Mouse (Mus musculus) neural tube, embryonic 11.5 days (tissue): ENCODE results near the gene Kirrel2. TPM values are rescaled to one million over a fixed set of nuclear protein-coding genes. Genes with fewer than 3 reads are reported as not detected.

Experiments
- ATAC-seq: fragments of 200-750 bp; cut with Nextera tagmentation; 2 replicates; pipeline ENCODE4 v1.8.0; 2017; ENCODE audit warnings: moderate number of reproducible peaks, mild to moderate bottlenecking, moderate TSS enrichment, moderate library complexity; ENCODE audit not compliant: insufficient read depth, low FRiP score, low TSS enrichment
- DNase-seq: peaks from one replicate; pipeline ENCODE4 v3.0.0-alpha.2; 2015; ENCODE audit warnings: low spot score
- H3K27ac ChIP-seq: fragments of 300-500 bp; sonication (generic); 2 replicates; pipeline ENCODE4 v1.5.1; 2014; ENCODE audit warnings: low read depth, mild to moderate bottlenecking, low read length
- H3K27me3 ChIP-seq: fragments of 300-500 bp; sonication (generic); 2 replicates; pipeline ENCODE4 v1.6.1; 2014; ENCODE audit warnings: mild to moderate bottlenecking, low read length, mixed read lengths; ENCODE audit not compliant: control insufficient read depth, insufficient read depth
- H3K36me3 ChIP-seq: fragments of 300-500 bp; sonication (generic); 2 replicates; pipeline ENCODE4 v1.6.1; 2014; ENCODE audit warnings: mild to moderate bottlenecking, low read length, moderate library complexity, mixed read lengths; ENCODE audit not compliant: control insufficient read depth, insufficient read depth
- H3K4me1 ChIP-seq: fragments of 300-500 bp; sonication (generic); 2 replicates; pipeline ENCODE4 v1.6.1; 2014; ENCODE audit warnings: low read length, mixed read lengths; ENCODE audit not compliant: control insufficient read depth, insufficient read depth
- H3K4me2 ChIP-seq: fragments of 300-500 bp; sonication (generic); 2 replicates; pipeline ENCODE4 v1.6.1; 2014; ENCODE audit warnings: low read depth, mild to moderate bottlenecking, moderate library complexity
- H3K4me3 ChIP-seq: fragments of 300-500 bp; sonication (generic); 2 replicates; pipeline ENCODE4 v1.5.1; 2014; ENCODE audit warnings: low read depth, low read length
- H3K9ac ChIP-seq: fragments of 300-500 bp; sonication (generic); 2 replicates; pipeline ENCODE4 v1.6.1; 2014; ENCODE audit warnings: mild to moderate bottlenecking, low read length
- H3K9me3 ChIP-seq: fragments of 300-500 bp; sonication (generic); 2 replicates; pipeline ENCODE4 v1.6.1; 2016; ENCODE audit warnings: low read length; ENCODE audit not compliant: control insufficient read depth
- WGBS: fragments of 180-500 bp; shearing (Covaris S2); extraction: QIAGEN DNeasy Blood & Tissue Kit; methylation state at CpG from one replicate; pipeline ENCODE4 v1.1.7; 2014; 5-methylcytosine and 5-hydroxymethylcytosine counted together
- polyA plus RNA-seq: library from polyadenylated mRNA; unstranded; fragments of >200 nt; fragmentation: Nextera tagmentation; extraction: Ambion mirVana; gene quantifications from 2 replicates; pipeline ENCODE4 v1.2.1, GENCODE M21; 2014

The Kirrel2 gene
- polyA plus RNA-seq, 1 experiment from 2014 or later: 19.0 TPM

GRCm38 (mm10) chr7:30413596-30413995 lies 43.9 kb downstream of the Kirrel2 start, which contains the start of gene Tyrobp:
Tyrobp (plus strand) TSS chr7:30413760.
- H3K36me3 ChIP-seq: no peaks in the 10 kb centered on the region
- 71% methylated on average over 5 of the region's 5 CpGs for WGBS
- H3K27me3 ChIP-seq: no peaks in the 10 kb centered on the region
- DNase-seq (no peak), ATAC-seq (no peak)
- no peak within 1 kb of the TSS for H3K9ac ChIP-seq
- no peak within 1 kb of the TSS for H3K4me2 ChIP-seq
- H3K9me3 ChIP-seq: no peaks in the 10 kb centered on the region
- no peak within 1 kb of the TSS for H3K4me3 ChIP-seq
- no peak within 1 kb of the TSS for H3K27ac ChIP-seq
- no peaks in the 10 kb centered on the region for H3K4me1 ChIP-seq

- no peak for DNase-seq
- Histone ChIP-seq H3K27ac (no peak overlapping the region), H3K4me3 (no peak overlapping the region), H3K4me1 (no peaks in the 10 kb centered on the region), H3K36me3 (no peaks in the 10 kb centered on the region), H3K27me3 (no peaks in the 10 kb centered on the region), H3K4me2 (no peak overlapping the region), H3K9ac (no peak overlapping the region), H3K9me3 (no peaks in the 10 kb centered on the region)
- WGBS: 65% methylated on average over 4 of the region's 4 CpGs
- no peak for ATAC-seq
Measured at GRCm38 (mm10) chr7:30412735-30413147, 44.7 kb downstream of the Kirrel2 start.

DNA sequence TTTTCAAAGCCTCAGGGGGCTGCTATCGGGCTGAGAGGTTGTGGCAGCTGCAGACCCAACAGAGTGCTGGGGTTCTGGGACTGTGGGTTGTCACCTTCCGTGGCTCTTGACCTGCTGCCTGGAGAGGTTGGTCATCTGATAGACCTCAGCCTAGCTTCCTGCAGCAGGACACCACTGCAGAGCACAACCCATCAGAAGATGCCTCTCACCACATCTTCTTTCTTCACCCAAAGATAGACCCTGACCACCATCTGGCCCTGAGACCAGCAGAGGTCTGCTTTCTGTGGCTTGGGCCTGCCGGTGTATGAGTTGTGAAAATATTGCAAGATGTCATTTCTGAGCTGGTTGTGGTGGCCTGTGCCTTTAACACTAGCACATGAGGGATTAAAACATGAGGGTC lies 46.5 kb downstream of the Kirrel2 start:
- H3K9ac ChIP-seq: no peak overlapping the region
- ATAC-seq: no peak
- 74% methylated on average over 3 of the region's 3 CpGs for WGBS

DNA sequence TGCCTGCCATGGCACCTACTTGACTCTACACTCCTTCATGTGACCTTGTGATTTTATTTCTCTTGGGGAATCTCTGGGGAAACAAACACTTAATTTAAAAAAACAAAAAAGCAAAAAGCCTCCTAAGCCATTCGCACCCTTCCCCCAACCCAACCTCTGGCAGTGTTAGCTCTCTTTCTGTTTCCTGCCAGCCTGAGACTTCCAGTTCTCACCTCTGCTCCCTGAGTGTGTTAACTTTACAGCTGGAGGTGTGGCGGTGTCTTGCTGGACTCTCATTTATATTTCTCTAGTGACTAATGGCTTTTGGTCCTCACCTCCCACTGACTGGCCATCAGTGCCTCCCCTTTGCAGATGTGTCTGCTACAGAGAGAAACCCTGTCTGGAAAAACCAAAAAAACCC lies 47.7 kb downstream of the Kirrel2 start:
- no peak overlapping the region for H3K4me3 ChIP-seq
- no peaks in the 10 kb centered on the region for H3K4me1 ChIP-seq
- DNase-seq: no peak
- H3K36me3 ChIP-seq: no peaks in the 10 kb centered on the region
- 40% methylated on average over 2 of the region's 2 CpGs for WGBS
- no peak overlapping the region for H3K9ac ChIP-seq
- no peak overlapping the region for H3K4me2 ChIP-seq
- no peak overlapping the region for H3K27ac ChIP-seq
- ATAC-seq: no peak
- H3K27me3 ChIP-seq: no peaks in the 10 kb centered on the region
- H3K9me3 ChIP-seq: no peaks in the 10 kb centered on the region

More for the DNA sequence above, 46.5 kb downstream of the Kirrel2 start:
- Histone ChIP-seq H3K27ac (no peak overlapping the region), H3K27me3 (no peaks in the 10 kb centered on the region), H3K9me3 (no peaks in the 10 kb centered on the region), H3K4me2 (no peak overlapping the region), H3K4me1 (no peaks in the 10 kb centered on the region), H3K4me3 (no peak overlapping the region), H3K36me3 (no peaks in the 10 kb centered on the region)
- no peak for DNase-seq

- WGBS: 79% methylated on average over 3 of the region's 3 CpGs
- H3K27ac ChIP-seq: no peak overlapping the region
- ATAC-seq: no peak
- no peak for DNase-seq
- H3K27me3 ChIP-seq: no peaks in the 10 kb centered on the region
- no peak overlapping the region for H3K9ac ChIP-seq
- no peak overlapping the region for H3K4me2 ChIP-seq
- H3K36me3 ChIP-seq: no peaks in the 10 kb centered on the region
- H3K9me3 ChIP-seq: no peaks in the 10 kb centered on the region
- no peaks in the 10 kb centered on the region for H3K4me1 ChIP-seq
- no peak overlapping the region for H3K4me3 ChIP-seq
Measured at GRCm38 (mm10) chr7:30408639-30409038, 48.9 kb downstream of the Kirrel2 start.

DNA sequence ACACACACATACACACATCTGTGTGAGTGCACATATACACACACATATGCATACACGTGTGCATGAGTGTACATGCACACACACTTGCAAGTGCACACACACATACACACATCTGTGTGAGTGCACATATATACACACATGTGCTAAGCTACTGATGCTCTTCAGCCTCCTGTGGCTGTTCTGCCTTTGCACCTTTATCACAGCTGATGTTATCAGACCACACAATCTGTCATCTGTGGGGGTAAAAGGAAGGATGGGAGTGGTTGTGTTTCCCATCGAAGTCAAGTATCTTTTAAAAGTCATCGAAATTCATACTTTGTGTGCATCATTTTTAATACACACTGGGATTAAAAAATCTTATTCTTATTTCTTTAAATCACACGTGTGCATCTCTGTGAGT lies 55.1 kb downstream of the Kirrel2 start:
- no peak for ATAC-seq
- H3K4me2 ChIP-seq: no peak overlapping the region
- no peak overlapping the region for H3K27ac ChIP-seq
- H3K27me3 ChIP-seq: no peaks in the 10 kb centered on the region
- 76% methylated on average over 4 of the region's 4 CpGs for WGBS
- H3K9me3 ChIP-seq: no peaks in the 10 kb centered on the region
- H3K4me1 ChIP-seq: peaks cover 4% of the 10 kb centered on the region; the same call in 1 of the 2 replicates
- no peak overlapping the region for H3K4me3 ChIP-seq
- no peak for DNase-seq
- no peaks in the 10 kb centered on the region for H3K36me3 ChIP-seq
- no peak overlapping the region for H3K9ac ChIP-seq

DNA sequence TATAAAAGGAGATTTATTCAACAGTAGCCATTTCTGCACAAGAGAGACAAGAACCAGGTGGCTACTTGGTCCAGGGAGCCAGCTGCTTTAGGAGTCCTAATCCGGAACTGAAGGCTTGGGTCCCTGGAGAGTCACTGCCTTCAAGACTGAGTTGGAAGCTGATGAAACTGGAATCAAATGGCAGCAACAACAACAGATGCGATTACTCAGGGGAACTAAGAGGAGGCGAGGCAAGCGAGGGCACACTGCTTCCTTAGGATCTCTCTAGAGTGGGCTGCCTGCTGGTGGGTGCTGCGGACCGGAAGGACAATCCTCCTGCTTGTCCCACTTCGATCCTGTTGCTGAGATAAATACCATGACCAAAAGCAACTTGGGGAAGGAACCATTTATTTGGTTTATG lies 57.8 kb downstream of the Kirrel2 start:
- Histone ChIP-seq H3K27me3 (no peaks in the 10 kb centered on the region), H3K9ac (no peak overlapping the region), H3K4me2 (no peak overlapping the region), H3K4me1 (peaks cover 4% of the 10 kb centered on the region; the same call in 1 of the 2 replicates), H3K4me3 (no peak overlapping the region), H3K36me3 (no peaks in the 10 kb centered on the region), H3K27ac (no peak overlapping the region), H3K9me3 (no peaks in the 10 kb centered on the region)
- DNase-seq (no peak), ATAC-seq (no peak)
- 48% methylated on average over 7 of the region's 7 CpGs for WGBS

Other genes with a start within 250 kb of the Kirrel2 start
- 179 and 195 TPM in 2 replicates for gene Polr2i, start 225.7 kb downstream of the Kirrel2 start, polyA plus RNA-seq
- 268 and 302 TPM in 2 replicates for gene Tbcb, start 225.4 kb downstream of the Kirrel2 start, polyA plus RNA-seq
- not detected in 2 replicates for gene Ovol3, start 222.0 kb downstream of the Kirrel2 start, polyA plus RNA-seq
- gene Thap8, start 177.6 kb downstream of the Kirrel2 start, polyA plus RNA-seq: 0.18 and 0.36 TPM in 2 replicates
- gene Wdr62, start 177.3 kb downstream of the Kirrel2 start, polyA plus RNA-seq: 10.9 and 12.5 TPM in 2 replicates
- 100 and 102 TPM in 2 replicates for gene Clip3, start 166.0 kb downstream of the Kirrel2 start, polyA plus RNA-seq
- gene Alkbh6, start 149.0 kb downstream of the Kirrel2 start, polyA plus RNA-seq: 87.4 and 94.0 TPM in 2 replicates
- 16.6 and 18.1 TPM in 2 replicates for gene Syne4, start 142.9 kb downstream of the Kirrel2 start, polyA plus RNA-seq
- not detected in 2 replicates for gene E130208F15Rik, start 135.9 kb downstream of the Kirrel2 start, polyA plus RNA-seq
- gene Sdhaf1, start 133.8 kb downstream of the Kirrel2 start, polyA plus RNA-seq: 23.1 and 26.5 TPM in 2 replicates
- 6.3 TPM in 2 replicates for gene Lrfn3, start 94.9 kb downstream of the Kirrel2 start, polyA plus RNA-seq
- 17.8 and 17.9 TPM in 2 replicates for gene Tyrobp, start 43.9 kb downstream of the Kirrel2 start, polyA plus RNA-seq
- not detected in 2 replicates for gene Hcst, start 37.8 kb downstream of the Kirrel2 start, polyA plus RNA-seq
- gene Nfkbid, start 36.0 kb downstream of the Kirrel2 start, polyA plus RNA-seq: 0.84 and 0.99 TPM in 2 replicates
- 150 and 165 TPM in 2 replicates for gene Aplp1, start 12.2 kb downstream of the Kirrel2 start, polyA plus RNA-seq
- gene Nphs1, start 625 bp upstream of the Kirrel2 start, polyA plus RNA-seq: 1.8 and 3.4 TPM in 2 replicates
- not detected in 2 replicates for gene Prodh2, start 35.9 kb upstream of the Kirrel2 start, polyA plus RNA-seq
- gene Arhgap33, start 77.4 kb upstream of the Kirrel2 start, polyA plus RNA-seq: 48.8 and 51.1 TPM in 2 replicates
- 3.7 and 4.4 TPM in 2 replicates for gene Hspb6, start 94.5 kb upstream of the Kirrel2 start, polyA plus RNA-seq
- gene Proser3, start 94.6 kb upstream of the Kirrel2 start, polyA plus RNA-seq: 8.6 and 12.1 TPM in 2 replicates
- gene Lin37, start 102.1 kb upstream of the Kirrel2 start, polyA plus RNA-seq: 46.2 and 47.0 TPM in 2 replicates
- gene U2af1l4, start 105.6 kb upstream of the Kirrel2 start, polyA plus RNA-seq: 90.6 and 95.5 TPM in 2 replicates
- 7.3 and 7.6 TPM in 2 replicates for gene Gm49396, start 105.7 kb upstream of the Kirrel2 start, polyA plus RNA-seq
- 97.8 and 106 TPM in 2 replicates for gene Psenen, start 105.9 kb upstream of the Kirrel2 start, polyA plus RNA-seq
- 1.3 and 3.6 TPM in 2 replicates for gene Igflr1, start 107.7 kb upstream of the Kirrel2 start, polyA plus RNA-seq
- 11.5 and 11.9 TPM in 2 replicates for gene Kmt2b, start 131.0 kb upstream of the Kirrel2 start, polyA plus RNA-seq
- gene Zbtb32, start 141.2 kb upstream of the Kirrel2 start, polyA plus RNA-seq: 0.18 TPM in 1 of 2 replicates, not detected in the other
- 4.8 TPM in 2 replicates for gene Upk1a, start 155.2 kb upstream of the Kirrel2 start, polyA plus RNA-seq
- gene Cox6b1, start 168.5 kb upstream of the Kirrel2 start, polyA plus RNA-seq: 786 and 833 TPM in 2 replicates
- not detected in 2 replicates for gene Etv2, start 178.2 kb upstream of the Kirrel2 start, polyA plus RNA-seq
- 133 and 134 TPM in 2 replicates for gene Rbm42, start 192.6 kb upstream of the Kirrel2 start, polyA plus RNA-seq
- 49.4 and 57.7 TPM in 2 replicates for gene Haus5, start 207.3 kb upstream of the Kirrel2 start, polyA plus RNA-seq
- not detected in 2 replicates for gene Pmis2, start 213.9 kb upstream of the Kirrel2 start, polyA plus RNA-seq
- 0.58 TPM in 1 of 2 replicates, not detected in the other for gene 2200002J24Rik, start 241.2 kb upstream of the Kirrel2 start, polyA plus RNA-seq